In the genomic region with DNA sequence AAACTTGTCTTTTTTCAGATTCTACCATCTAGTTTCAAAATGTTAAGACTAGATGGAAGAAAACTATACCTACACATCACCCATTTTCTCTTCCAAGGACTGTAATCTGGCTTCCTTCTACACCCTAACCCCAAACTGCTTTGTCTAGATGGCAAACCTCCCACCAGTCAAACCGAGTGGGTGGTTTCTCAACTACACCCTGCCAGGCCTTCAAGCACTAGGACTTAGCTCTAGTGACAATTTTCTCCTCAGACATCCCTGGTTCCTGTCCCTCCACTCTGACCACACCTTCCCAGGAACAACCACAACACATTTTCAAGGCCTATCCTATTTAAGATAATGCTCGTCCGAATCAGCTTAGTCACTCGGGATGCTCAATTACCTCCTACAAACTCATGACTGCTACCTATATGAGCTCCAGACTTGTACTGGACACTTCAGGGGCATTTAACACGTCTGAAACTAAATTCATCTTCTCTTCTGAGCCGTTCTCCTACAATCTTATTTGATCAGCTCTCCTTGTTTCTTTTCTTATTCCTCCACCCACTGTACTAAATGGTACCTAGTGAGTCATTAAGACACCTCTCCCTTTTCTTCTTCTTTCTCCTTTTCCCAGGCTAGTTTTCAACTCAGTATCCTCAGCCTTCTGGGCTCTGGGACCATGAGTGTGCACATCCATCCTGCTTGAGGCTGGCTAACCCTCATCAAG, we compare ENCODE assay signal across 17 mouse cellular contexts. TPM values are rescaled to one million over a fixed set of nuclear protein-coding genes. Genes with fewer than 3 reads are reported as not detected.
A peak's percentile ranks its signal among the peaks of the same experiment; 100 is the strongest.
DNase-seq lines count a peak whose midpoint lies in the region; ATAC-seq and TF ChIP-seq lines count a peak whose summit lies in the region.
"Had no signal": no experiment of that assay in that cellular context is flagged by ENCODE, and none has a peak within 500 bp of the region (broad histone marks: within the 10 kb centered on the region; RNA-seq: fewer than 3 reads in every experiment).

No protein-coding gene starts in this region.

- H3K9ac ChIP-seq in intestine, postnatal 0 days (ENCODE audit: low read depth, low read length) = 0 out of 2 replicates have a peak overlapping the region, but pooled peaks have one; percentile 13
- no peak overlapping the region for H3K9ac ChIP-seq in intestine, embryonic 16.5 days (ENCODE audit: low read depth, low read length)
- H3K9ac ChIP-seq: forebrain, embryonic 13.5 days; limb, embryonic 15.5 days had no signal

- H3K9me3 ChIP-seq in intestine, postnatal 0 days (ENCODE audit: control insufficient read depth) = no peaks in the 10 kb centered on the region
- H3K9me3 ChIP-seq in intestine, embryonic 16.5 days (ENCODE audit: control insufficient read depth, low read length) = no peaks in the 10 kb centered on the region
- H3K9me3 ChIP-seq: forebrain, embryonic 13.5 days; heart, embryonic 10.5 days; limb, embryonic 15.5 days had no signal

- H3K27ac ChIP-seq in intestine, postnatal 0 days (ENCODE audit: low read depth, low read length) = no peak overlapping the region
- H3K27ac ChIP-seq in intestine, embryonic 16.5 days (ENCODE audit: low read length) = no peak overlapping the region
- H3K27ac ChIP-seq: forebrain, embryonic 13.5 days; heart, embryonic 10.5 days; kidney, postnatal 0 days; limb, embryonic 15.5 days had no signal

- H3K4me2 ChIP-seq in intestine, postnatal 0 days (replicated peaks; ENCODE audit: low read depth) = no peak overlapping the region
- H3K4me2 ChIP-seq in intestine, embryonic 16.5 days (ENCODE audit: low read depth, low read length) = no peak overlapping the region
- H3K4me2 ChIP-seq: forebrain, embryonic 13.5 days; limb, embryonic 15.5 days had no signal

- peak; percentile 35 for DNase-seq in c-Kit-negative CD71-positive TER-119-positive erythroid progenitor cells, embryonic 14.5 days (ENCODE audit: low read depth, low spot score)
- DNase-seq in liver = peak; percentile 38
- DNase-seq in urinary bladder, adult 2 months (ENCODE audit: low spot score) = no peak
- DNase-seq in spleen, postnatal 14 days (ENCODE audit: low spot score in 2 of 2) = no peak
- DNase-seq: adrenal gland, postnatal 10 days; cerebellum, postnatal 36 days; lung, postnatal 14 days; midbrain, embryonic 14.5 days; right cerebral cortex, postnatal 25 days; thymus, postnatal 4 days had no signal

- no peaks in the 10 kb centered on the region for H3K27me3 ChIP-seq in intestine, postnatal 0 days (replicated peaks; ENCODE audit: control insufficient read depth, insufficient read depth, low read length)
- H3K27me3 ChIP-seq in intestine, embryonic 16.5 days (replicated peaks; ENCODE audit: control insufficient read depth, insufficient read depth, low read length) = no peaks in the 10 kb centered on the region
- H3K27me3 ChIP-seq: forebrain, embryonic 13.5 days; limb, embryonic 15.5 days had no signal

- H3K36me3 ChIP-seq in intestine, postnatal 0 days (ENCODE audit: control insufficient read depth, insufficient read depth) = no peaks in the 10 kb centered on the region
- no peaks in the 10 kb centered on the region for H3K36me3 ChIP-seq in intestine, embryonic 16.5 days (ENCODE audit: control insufficient read depth, insufficient read depth, low read length)
- H3K36me3 ChIP-seq: heart, embryonic 10.5 days; limb, embryonic 15.5 days had no signal

- no peak for ATAC-seq in intestine, postnatal 0 days
- no peak for ATAC-seq in intestine, embryonic 16.5 days
- peak; percentile 16 for ATAC-seq in megakaryocyte-erythroid progenitor cell, adult 5-6 weeks (replicated peaks; ENCODE audit: low FRiP score, low TSS enrichment, poor library complexity, severe bottlenecking)
- ATAC-seq: forebrain, embryonic 13.5 days had no signal

- WGBS in intestine, postnatal 0 days = 48% methylated on average over 6 of the region's 6 CpGs
- WGBS in intestine, embryonic 16.5 days = 72% methylated on average over 6 of the region's 6 CpGs

- H3K4me1 ChIP-seq in intestine, postnatal 0 days (replicated peaks; ENCODE audit: control insufficient read depth, insufficient read depth, low read length) = peaks cover 3% of the 10 kb centered on the region; the same call in 1 of the 2 replicates
- peaks cover 14% of the 10 kb centered on the region for H3K4me1 ChIP-seq in intestine, embryonic 16.5 days (ENCODE audit: control insufficient read depth, insufficient read depth, low read length)

- no peak for TF ChIP-seq CTCF in intestine, postnatal 0 days (IDR thresholded peaks at IDR 0.05; ENCODE audit: low read depth)

- no peak overlapping the region for H3K4me3 ChIP-seq in intestine, postnatal 0 days (ENCODE audit: low read depth, low read length)
- H3K4me3 ChIP-seq in intestine, embryonic 16.5 days (ENCODE audit: low read length) = no peak overlapping the region
- H3K4me3 ChIP-seq: forebrain, embryonic 13.5 days; heart, embryonic 10.5 days; limb, embryonic 15.5 days had no signal

RNA-seq across cellular contexts. Expression of a gene that starts 5.5 kb away (rescaled TPM):
- polyA plus RNA-seq in intestine, postnatal 0 days (2015; fragmentation: Nextera tagmentation; extraction: Ambion mirVana) = 12.9 and 14.3 TPM in 2 replicates
- 10.6 and 12.1 TPM in 2 replicates for polyA plus RNA-seq in intestine, embryonic 16.5 days (2015; fragmentation: Nextera tagmentation; extraction: Ambion mirVana)
- 61.3 and 82.5 TPM in 2 replicates for total RNA-seq in megakaryocyte-erythroid progenitor cell, adult 5-6 weeks (2014; fragmentation: Nextera tagmentation)
- total RNA-seq in megakaryocyte-erythroid progenitor cell, adult 5-6 weeks (2017) = 35.8 and 52.0 TPM in 2 replicates
- polyA plus RNA-seq in urinary bladder, adult 2 months (2012; rRNA removed) = 40.6 and 50.2 TPM in 2 replicates

Comparison
In these comparisons a context has a peak if more than half of its experiments do, and no peak if none do; other contexts are left out.
1. DNase-seq: peak in c-Kit-negative CD71-positive TER-119-positive erythroid progenitor cells, embryonic 14.5 days (single experiment) and liver (single experiment); none in urinary bladder, adult 2 months (single experiment) and spleen, postnatal 14 days (0 of 2).